Mouse (Mus musculus): ENCODE data around the gene Gusb.
A peak's percentile ranks its signal among the peaks of the same experiment; 100 is the strongest.

Gene Gusb

DNA sequence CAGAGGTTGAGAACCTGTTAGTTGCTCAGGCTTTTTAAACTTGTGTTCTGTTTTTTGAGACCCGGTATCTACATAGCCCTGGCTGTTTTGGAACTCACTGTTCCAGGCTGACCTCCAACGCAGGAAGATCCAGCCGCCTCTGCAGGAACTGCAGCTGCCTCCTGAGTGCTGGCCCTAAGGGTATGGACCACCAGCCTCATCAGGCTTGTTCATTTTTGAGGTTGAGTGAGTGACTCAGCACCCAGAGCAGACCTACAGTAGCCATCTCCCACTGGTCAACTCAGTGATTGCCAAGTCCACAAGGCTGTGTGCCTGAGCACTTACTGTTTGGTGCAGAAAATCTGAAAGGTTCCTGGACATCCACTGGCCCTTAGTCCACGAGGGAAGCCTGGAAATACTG is 31.4 kb downstream of the Gusb start:
- DNase-seq, result no peak

DNA sequence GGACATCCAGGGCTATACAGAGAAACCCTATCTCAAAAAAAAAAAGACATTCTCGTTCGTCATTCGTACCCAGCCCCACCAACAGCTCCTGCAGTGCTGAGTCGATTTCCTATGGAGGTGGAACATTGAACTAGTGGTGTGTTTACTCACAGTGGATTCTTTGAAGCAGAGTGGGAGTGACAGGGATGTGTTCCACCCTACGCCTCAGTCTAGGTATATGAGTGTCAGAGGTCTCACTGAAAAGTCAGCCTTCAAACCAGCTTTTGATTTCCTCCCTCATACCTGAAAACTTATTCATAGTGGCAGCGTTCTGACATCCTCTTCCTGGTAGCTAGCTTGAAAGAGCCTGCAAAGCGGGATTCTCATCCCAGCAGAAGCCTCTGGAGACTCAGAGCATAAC is 34.4 kb downstream of the Gusb start:
- no peak for DNase-seq

DNA sequence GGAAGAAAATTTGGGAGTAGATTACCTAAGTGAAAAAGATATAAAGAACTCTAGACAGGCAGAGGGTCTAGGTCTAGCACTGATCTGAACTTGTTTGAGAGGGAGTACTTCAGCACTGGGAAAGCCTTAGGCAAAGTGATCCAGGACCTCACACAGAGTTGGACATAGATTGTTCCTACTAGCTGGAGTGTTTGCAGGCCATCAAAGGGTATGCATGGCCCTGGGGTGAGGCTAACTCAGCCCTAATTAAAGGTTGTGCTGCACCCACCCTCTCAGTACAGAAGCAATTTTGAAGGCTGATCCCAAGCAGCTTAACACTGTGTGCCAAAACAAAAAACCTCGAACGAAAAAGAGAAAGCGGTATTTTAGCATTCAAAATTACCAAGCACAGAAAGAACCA is 36.4 kb downstream of the Gusb start:
- DNase-seq, result no peak

DNA sequence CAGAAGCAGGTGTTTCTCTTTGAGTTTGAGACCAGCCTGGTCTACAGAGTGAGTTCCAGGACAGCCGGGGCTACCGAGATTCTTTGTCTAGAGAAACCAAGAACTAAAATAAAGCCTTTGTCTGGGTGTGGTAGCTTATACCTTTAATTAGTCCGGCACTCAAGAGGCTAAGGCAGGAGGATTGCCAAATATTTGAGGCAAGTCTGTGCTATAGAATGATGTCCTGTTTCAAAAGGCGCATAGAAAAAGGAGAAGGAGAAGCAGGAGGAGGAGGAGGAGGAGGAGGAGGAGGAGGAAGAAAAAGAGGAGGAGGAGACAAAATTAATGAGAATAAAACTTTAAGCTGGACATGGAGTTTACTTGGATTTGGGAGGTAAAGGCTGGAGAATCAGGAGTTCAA is 39.6 kb downstream of the Gusb start:
- no peak for DNase-seq

DNA sequence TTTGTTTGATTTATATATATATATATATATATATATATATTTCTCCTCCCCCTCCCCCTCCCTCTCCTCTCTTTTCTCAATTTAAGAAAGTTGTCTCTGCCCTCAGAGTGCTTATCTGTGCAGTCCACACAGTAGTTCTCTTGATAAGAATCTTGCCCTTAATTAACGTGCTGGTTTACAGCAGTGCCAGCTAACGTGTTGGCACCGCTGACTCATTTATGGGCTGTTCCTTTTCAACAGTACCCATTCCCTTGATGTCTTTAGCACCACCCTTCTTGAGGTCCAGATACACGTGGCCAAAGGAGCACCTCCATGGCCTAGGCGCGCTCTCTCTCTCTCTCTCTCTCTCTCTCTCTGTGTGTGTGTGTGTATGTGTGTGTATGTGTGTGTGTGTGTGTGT is 47.1 kb downstream of the Gusb start:
- no peak for DNase-seq

DNA sequence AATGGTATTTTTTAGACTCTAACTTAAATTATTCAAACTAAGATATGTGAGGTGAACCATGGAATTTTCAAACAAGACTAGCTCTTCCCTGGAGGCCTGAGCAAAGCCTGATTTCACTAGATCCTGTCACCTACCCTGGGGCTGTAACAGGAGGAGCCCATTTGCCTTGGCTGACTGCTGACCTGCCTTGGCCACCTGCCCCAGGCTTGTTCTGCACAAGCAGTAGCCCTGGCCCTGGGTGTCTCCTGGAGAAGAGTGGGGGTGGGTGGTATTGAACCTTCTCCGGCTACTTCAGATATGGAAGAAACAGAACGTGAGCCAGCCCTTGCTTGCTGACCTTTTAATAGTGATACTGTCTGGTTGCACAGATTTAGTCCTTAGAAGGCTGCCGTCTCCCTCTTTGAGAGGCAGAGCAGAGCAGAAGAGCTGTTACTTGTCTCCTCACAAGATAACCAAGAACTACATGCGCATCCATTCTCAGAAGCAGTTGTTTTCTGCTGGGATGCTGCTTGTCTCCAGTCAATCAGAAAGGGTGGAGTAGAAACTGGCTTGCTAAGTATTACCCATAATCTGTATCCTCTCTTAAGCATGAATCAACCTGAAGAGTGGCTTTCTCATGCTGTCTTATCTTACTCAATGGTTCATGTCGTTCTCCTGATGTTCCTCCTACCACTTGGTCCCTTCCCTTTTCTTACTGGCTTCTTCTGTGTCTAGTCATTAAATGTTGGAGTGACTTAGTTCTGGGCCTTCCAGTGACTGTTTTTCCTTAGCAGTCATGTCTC is 48.2 kb downstream of the Gusb start:
- no peak for DNase-seq

DNA sequence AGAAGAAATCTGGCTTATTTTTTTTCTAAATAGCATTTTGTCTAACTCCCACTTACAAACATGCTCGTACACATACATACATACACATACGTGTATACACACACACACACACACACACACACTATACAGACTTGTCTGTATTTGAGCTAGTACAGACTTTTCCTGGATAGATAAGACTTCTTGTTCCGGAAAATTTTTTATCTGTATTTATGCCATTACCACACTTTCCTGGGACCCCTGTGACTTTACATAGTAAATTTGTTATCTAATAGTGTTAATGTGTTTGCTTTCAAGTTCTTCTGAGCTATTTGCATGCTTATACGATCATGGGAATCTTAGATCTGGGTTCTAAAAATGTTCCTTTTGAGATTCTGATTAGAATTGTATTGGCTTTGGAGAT is 50.7 kb downstream of the Gusb start:
- DNase-seq, result no peak

DNA sequence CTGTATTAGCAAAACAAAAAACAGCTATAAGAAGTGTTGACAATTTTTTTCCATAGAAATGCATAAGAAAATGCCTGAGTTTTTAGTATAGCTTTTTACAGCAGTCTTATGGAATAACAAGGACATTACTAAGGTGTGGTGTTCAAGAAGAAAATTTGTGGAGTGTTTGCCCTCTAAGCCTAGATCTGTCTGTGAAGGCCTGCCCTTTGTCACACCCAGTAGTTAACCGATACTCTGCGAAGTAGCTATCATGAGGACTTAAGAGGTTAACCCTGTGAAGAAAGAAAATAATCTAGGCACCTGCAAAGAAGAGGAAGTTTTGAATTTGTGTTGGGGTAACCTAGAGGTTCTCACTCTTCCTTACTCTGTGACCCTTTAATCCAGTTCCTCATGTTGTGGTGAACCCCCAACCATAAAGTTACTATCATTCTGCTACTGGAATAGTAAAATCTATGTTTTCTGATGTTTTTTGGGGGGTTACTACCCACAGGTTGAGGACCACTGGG is 55.3 kb downstream of the Gusb start:
- no peak for DNase-seq

DNA sequence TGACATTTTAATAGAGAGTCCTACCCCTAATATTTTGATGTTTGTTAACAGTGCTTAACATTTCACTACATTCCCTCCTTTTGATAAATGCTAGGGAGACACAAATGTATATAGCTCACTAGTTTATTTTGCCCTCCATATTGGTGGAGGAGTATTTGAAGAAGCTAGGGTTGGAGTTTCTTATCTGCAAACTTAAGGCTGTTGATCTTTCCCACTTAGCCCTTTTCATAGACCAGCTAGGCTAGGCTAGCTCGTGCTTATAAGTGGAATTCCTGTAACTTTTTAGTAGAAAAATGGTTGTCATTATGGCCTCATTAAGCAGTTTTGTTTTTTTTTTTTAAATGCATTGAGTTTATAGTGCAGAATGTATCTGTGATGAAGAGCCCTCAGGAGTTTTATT is 59.4 kb downstream of the Gusb start:
- no peak for DNase-seq

DNA sequence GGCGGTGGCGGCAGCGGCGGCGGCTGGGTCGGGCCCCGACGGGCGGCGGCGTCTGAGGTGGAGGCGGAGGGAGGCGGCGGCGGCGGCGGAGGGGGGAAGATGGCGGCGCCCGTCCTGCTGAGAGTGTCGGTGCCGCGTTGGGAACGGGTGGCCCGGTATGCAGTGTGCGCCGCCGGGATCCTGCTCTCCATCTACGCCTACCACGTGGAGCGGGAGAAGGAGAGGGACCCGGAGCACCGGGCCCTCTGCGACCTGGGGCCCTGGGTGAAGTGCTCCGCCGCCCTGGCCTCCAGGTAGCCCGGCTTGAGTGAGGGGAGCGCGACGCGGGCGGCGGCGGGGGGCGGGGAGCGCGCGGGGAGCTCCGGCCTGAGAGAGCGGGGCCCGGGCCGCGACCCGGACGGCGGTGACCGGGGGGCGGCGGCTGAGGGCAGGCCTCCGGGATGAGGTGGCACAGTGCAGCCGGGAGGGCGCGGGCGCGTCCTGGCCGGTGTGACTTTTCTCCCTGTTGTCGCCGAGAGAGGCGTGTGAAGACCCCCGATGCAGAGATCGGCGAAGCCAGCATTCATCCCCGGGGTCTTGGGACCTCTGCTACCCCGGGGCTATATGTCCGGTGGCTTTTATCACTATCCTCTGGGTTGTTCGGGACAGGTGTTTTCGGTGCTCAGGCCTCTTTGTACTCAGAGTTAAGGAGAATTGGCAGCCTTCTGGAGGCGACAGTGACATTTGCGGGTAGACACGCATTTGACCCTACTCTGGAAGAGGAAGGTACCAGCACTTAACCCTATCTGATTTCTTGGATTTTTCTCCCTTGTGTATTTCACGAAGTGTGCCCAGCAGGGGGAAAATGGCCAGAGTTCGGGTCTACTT is 60.5 kb downstream of the Gusb start:
- DNase-seq, result peak; percentile 27

DNA sequence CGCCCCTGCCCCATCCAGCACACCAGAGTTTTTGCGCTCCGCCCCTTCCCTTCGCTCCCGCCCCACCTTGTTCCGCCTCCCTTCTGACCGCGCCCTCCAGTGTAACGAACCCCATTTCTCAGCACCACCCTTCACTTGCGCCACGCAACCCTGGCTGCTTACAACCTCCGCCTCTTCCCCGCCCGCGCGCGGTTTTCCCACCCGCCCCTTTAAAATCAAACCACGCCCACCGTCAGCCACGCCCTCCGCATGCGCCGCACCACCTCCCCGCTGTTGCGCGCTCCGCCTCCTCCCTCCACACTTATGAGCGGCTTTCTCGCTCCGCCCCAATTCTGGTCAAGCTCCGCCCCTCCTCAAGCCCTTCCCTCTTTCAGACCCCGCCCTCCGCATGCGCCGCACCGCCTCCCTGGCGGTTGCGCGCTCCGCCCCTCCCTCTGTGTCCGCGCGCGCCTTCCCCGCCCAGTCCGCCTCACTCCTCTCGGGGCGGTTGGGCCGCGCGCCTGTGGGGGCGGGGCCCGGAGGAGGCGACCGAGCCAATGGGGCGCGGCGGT is 61.3 kb downstream of the Gusb start, which contains the start of gene Vkorc1l1:
Vkorc1l1 (plus strand) TSS at position 476 of the 551 bp plus-strand sequence.
- peak; percentile 97 for DNase-seq

DNA sequence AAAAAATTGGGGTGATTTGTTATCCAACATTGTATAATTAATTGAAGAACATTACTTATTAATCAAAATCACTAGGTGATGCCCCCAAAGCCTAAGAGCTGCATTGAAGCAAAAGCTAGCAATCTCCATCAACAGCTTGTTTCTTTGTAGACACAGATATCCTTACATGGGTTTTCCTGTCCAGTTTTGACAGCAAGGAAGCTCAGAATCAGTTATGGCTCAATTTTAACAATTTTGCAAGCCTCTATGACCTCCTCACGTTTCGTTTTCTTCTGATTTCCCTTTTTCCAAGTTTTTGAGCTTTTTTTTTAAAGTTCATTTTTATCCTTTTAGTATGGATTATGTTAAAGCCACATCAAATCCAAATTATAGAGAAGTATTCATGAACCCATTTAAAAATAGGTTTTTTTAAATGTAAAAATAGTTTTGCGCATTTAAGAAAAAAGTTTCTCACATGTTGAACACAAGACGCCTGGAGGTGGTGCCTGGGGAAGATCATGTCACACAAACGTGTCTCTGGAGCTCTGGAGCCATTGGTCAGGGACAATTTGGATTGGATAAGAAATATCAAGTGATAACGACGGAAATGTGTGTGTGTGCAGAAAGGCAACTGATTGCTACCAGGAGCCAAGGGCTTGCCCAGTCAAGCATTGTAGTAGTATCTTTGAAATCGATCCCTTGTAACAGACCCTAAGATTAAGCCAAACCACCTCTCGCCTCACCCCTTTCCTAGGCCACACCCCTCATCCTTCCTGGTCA is 61.9 kb downstream of the Gusb start:
- no peak for DNase-seq

DNA sequence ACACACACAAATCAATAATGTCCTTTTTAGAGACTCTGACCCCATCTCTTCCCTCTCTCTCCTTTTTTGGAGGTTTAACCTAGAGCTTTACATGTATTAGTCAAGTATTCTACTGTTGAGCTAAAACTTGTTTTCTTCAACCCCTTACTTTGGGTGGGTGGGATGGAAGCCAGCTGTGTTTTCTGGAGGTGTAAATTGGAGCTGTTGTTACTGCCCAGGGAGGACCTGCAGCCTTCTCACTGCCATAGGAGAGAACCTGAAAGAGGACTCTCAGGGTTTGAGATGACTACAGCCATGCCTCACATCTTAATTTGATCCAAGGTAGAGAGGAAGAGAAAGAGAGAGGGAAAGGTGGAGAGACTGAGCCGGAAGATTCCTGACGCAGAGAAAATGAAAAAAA is 62.6 kb downstream of the Gusb start:
- DNase-seq, result no peak

Measured in right cerebral cortex, postnatal 25 days (tissue).